Mouse (Mus musculus) splenic B cell, adult 2 months (primary cell): ENCODE results near the gene Gnat1.

Experiments
- DNase-seq: peaks from one replicate; pipeline ENCODE4 v3.0.0-alpha.2; 2011; ENCODE audit warnings: low read depth, low spot score
- H3K27me3 ChIP-seq: 2 replicates; pipeline ENCODE4 v1.6.1; 2012; ENCODE audit warnings: mild to moderate bottlenecking, low read length, moderate library complexity, mixed read lengths; ENCODE audit not compliant: control insufficient read depth, poor library complexity, insufficient read depth, severe bottlenecking
- H3K36me3 ChIP-seq: 2 replicates; pipeline ENCODE4 v1.6.1; 2012; ENCODE audit warnings: mild to moderate bottlenecking, low read length, moderate library complexity, mixed read lengths; ENCODE audit not compliant: control insufficient read depth, poor library complexity, insufficient read depth, severe bottlenecking

Gnat1 gene

DNA sequence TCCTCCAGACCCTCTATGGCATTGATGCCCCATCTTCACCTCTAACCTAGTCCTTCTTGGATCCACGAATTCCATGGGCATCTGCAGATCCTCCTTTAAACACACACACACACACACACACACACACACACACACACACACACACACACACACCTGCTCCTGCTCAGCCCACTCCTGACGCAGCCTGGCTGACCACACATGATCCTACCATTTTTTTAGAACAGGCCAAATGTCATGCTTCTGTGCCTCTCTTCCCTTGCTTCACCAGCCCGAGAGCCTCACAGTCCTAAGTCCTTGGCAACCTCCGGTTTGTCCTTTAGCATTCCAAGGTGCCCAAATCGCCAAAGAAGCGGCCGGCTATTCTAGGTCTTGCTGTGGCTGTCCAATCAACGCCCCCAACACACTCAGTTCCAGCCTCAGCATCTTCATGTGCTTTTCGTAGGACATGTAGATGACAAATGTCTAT, 10.0 kb downstream of the Gnat1 start, which contains the start of gene Slc38a3:
Slc38a3 (minus strand) TSS at position 51 of the 466 bp plus-strand sequence.
- no peaks in the 10 kb centered on the region for H3K36me3 ChIP-seq
- DNase-seq, result no peak
- H3K27me3 ChIP-seq, result no peaks in the 10 kb centered on the region

DNA sequence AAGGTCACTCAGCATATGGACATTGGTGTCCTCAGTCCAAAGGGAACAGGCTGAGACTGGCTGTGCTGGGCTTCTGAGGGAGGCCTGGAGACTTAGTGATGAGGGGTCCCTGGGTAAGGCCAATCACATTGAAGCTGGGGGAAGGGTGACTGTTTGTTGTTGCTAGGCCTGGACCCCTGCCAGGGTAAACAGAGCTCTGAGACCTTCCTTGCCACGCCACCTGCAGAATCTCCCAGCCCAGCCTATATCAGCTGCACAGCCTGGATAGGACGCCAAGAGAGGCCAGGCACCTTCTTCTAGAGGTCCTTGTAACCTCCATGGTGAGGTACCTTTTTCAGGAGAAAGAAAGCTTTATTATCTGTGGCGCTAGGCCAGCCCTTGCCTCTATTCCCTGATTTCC, 10.6 kb downstream of the Gnat1 start:
- no peak for DNase-seq
- H3K36me3 ChIP-seq, result no peaks in the 10 kb centered on the region

GRCm38 (mm10) chr9:107668011-107668410, 11.5 kb downstream of the Gnat1 start:
- no peaks in the 10 kb centered on the region for H3K36me3 ChIP-seq
- no peaks in the 10 kb centered on the region for H3K27me3 ChIP-seq
- no peak for DNase-seq

More for the DNA sequence above, 10.6 kb downstream of the Gnat1 start:
- no peaks in the 10 kb centered on the region for H3K27me3 ChIP-seq

GRCm38 (mm10) chr9:107667219-107667618, 12.3 kb downstream of the Gnat1 start:
- DNase-seq, result no peak
- Histone ChIP-seq H3K36me3 (no peaks in the 10 kb centered on the region), H3K27me3 (no peaks in the 10 kb centered on the region)

DNA sequence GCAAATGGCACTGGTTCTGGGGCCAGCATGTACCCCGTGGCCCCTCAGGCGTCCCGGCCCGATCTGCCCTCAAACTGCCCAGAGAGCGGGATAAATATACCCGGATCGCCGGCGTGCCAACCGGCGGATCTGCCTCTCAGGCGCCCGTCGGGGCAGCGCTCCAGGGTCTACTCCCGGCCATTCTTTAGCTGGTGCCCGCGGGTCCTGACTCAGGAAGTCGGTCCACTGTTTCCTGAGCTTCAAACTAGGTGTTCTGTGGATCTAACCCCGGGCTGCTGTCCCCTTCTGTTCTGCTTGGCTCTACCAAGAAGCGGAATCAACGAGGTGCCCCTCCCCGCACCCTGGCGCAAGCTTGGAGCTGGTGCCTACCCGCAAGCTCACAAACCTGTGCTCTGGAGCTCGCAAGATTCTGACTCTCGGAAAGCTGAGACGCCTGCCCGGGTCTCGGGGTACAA, 12.7 kb downstream of the Gnat1 start:
- H3K27me3 ChIP-seq, result no peaks in the 10 kb centered on the region
- H3K36me3 ChIP-seq, result no peaks in the 10 kb centered on the region
- no peak for DNase-seq

GRCm38 (mm10) chr9:107665308-107665707, 14.2 kb downstream of the Gnat1 start:
- no peak for DNase-seq
- no peaks in the 10 kb centered on the region for H3K27me3 ChIP-seq
- no peaks in the 10 kb centered on the region for H3K36me3 ChIP-seq

DNA sequence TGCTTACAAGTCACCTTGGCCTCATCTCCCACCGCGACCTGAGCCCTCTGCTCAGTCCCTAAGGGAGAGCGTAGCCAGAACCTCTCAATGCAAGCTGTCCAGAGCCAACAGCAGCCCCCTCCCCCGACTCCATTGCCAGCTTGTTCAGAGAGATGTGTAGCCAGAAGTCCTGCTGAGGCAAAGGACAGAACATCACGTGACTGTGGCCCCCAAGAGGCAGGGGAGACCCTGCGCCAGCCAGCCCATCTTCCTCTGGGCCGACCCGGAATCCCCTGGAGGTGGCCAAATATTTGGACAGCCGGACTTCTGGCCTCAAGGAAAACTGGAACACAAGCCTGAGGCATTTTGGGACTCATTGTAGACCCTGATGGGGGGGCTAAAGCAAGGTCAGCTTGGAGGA, 16.0 kb downstream of the Gnat1 start:
- no peak for DNase-seq
- Histone ChIP-seq H3K27me3 (no peaks in the 10 kb centered on the region), H3K36me3 (no peaks in the 10 kb centered on the region)

DNA sequence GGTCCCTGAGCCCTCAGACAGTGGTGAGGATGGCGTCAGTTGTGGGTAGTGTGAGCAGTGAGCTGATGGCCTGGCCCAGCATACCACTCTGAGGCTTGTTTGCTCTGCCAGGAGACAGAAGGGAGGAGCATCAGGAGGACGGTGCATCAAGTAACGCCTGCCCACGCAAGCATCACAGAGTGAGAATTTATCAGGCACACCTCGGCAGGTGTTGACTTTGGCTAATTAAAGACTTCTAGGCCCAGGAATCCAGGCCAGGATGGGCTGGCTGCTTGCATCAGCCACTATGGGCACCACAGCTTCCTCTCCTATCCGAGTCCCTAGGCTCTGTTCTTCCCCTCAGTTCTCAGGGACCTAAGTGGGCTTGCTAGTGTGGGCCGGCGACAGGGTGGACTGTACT, 17.2 kb downstream of the Gnat1 start:
- no peaks in the 10 kb centered on the region for H3K36me3 ChIP-seq

GRCm38 (mm10) chr9:107660777-107661176, 18.7 kb downstream of the Gnat1 start:
- no peak for DNase-seq
- Histone ChIP-seq H3K36me3 (no peaks in the 10 kb centered on the region), H3K27me3 (no peaks in the 10 kb centered on the region)

More for the DNA sequence above, 17.2 kb downstream of the Gnat1 start:
- no peak for DNase-seq
- H3K27me3 ChIP-seq, result no peaks in the 10 kb centered on the region

- DNase-seq, result no peak
- no peaks in the 10 kb centered on the region for H3K36me3 ChIP-seq
- no peaks in the 10 kb centered on the region for H3K27me3 ChIP-seq
These were observed 19.6 kb downstream of the Gnat1 start for GRCm38 (mm10) chr9:107659961-107660360.

DNA sequence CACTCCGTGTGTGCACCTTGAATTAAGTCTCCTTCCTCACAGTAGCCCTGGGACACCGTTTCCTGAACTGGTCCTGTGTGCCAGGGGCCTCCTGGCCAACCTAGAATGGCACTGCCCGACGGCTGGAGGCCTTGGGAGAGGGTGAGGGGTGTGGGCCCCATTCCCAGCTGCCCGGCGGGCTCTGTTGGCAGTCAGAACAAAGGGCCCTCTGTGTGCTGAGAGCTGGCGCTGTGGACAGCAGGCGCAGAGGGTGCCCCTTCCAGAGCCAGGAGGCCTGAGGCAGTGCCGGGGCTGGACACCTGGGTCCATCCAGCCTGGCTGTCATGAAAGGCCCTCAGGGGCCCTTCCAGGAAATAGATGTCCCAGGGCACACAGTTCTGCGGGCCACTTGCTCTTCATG, 20.0 kb downstream of the Gnat1 start:
- H3K27me3 ChIP-seq, result no peaks in the 10 kb centered on the region
- H3K36me3 ChIP-seq, result no peaks in the 10 kb centered on the region
- DNase-seq, result no peak

DNA sequence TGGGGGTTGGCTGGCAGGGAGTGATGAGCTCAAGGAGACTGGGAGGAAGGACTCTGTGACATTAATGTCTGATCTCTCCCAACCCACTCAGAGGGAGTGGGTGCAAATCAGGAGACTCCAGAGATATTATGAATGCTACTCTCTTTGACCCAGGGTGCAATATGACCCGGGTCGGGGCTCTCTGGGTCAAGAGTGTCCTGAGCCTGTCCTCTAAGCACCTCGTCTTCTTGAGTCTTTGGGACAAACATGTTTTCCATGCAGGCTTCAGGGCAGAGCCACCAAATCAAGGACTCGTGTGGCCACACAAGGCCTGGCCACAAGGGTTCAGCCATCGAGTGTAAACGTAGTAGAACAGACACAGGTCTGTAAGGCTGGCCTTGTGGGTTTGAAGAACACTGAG, 21.4 kb downstream of the Gnat1 start:
- Histone ChIP-seq H3K27me3 (no peaks in the 10 kb centered on the region), H3K36me3 (no peaks in the 10 kb centered on the region)

GRCm38 (mm10) chr9:107657144-107657543, 22.4 kb downstream of the Gnat1 start:
- Histone ChIP-seq H3K36me3 (no peaks in the 10 kb centered on the region), H3K27me3 (no peaks in the 10 kb centered on the region)
- DNase-seq, result no peak

More for the DNA sequence above, 21.4 kb downstream of the Gnat1 start:
- no peak for DNase-seq

DNA sequence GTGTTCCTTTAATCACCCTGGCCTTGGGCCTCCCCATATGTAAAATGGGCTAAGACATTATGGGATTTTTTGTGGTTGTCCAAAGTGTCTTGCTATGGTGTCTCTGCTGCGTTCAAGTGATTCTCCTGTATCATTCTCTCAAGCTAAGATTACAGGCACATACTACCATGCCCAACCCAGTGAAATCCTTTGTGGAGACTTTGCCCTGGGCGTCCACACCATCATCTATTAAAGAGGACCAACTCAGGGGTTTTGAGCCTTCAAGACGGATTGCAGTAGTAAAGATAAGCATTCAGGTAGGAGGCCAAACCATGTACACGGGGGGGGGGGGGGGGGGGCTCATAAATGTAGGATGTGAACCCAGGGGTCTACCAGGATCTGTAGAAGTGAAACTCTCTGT, 24.9 kb downstream of the Gnat1 start:
- Histone ChIP-seq H3K27me3 (no peaks in the 10 kb centered on the region), H3K36me3 (no peaks in the 10 kb centered on the region)
- no peak for DNase-seq

DNA sequence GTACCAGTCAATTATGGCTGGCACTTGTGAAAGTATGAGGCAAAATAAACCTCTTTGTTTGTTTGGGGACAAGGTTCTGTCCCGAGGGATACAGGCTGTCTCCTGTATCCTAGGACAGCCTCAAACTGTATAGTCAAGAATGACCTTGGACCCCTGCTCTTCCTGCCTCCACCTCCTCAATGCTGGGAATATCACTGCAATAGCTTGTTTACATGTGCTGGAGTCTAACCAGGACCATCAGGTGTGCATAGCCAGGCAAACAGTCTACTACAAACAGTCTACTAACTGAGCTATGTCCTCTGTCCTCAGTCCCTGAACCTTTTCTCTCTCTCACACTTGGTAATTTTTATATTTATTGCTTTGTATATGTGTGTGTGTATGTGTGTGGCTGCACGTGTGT, 26.0 kb downstream of the Gnat1 start:
- no peak for DNase-seq
- no peaks in the 10 kb centered on the region for H3K36me3 ChIP-seq
- no peaks in the 10 kb centered on the region for H3K27me3 ChIP-seq
